Mouse (Mus musculus): ENCODE data around the gene Fhit. TPM values are rescaled to one million over a fixed set of nuclear protein-coding genes. Genes with fewer than 3 reads are reported as not detected.
"Not testable (repeated sequence)": the region's sequence is repeated elsewhere in the genome, so short reads cannot be mapped to it uniquely, and the experiment has no call there.

Fhit gene
- 1 to 10 TPM; 6.1 to 7.7 TPM for total RNA-seq (2021)
- long read RNA-seq, experiment 1, partial matches to known transcripts: 0 of 2 reads
- long read RNA-seq, experiment 1, other reads (novel, unspliced or antisense): 2 of 2 reads
- long read RNA-seq, experiment 2: 0 reads

GRCm38 (mm10) chr14:11161751-11162231 is at the start of gene Fhit:
Fhit (minus strand) TSS chr14:11162035.
- intact Hi-C loops (cut with DNase I): no loop called here
- peak; percentile 93 to 96 for DNase-seq (ENCODE audit: low spot score in 2 of 2)

DNA sequence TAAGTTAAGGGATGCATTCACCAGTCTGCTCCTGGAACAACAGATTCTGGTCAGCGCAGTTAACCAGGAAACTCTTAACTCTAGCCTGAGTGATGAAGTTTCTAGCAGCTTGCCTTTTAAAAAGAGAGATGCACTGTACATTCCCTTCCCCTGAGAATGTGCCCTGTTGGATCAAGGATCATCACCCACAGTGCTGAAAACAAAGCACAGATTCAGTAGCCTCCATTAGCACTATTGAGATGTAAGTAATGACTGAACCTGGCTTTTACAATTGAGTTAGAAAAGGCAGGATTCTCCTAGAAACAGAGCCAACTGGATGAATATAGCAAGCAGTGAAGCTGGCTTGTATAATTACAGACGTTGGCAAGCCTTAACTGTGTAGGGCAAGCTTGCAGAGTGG is 45.0 kb upstream of the Fhit start:
- intact Hi-C loops (cut with DNase I): no loop called here
- no peak for DNase-seq (ENCODE audit: low spot score in 2 of 2)

- DNase-seq (ENCODE audit: low spot score in 2 of 2): peak; percentile 79 to 86
- intact Hi-C loops (cut with DNase I): no loop called here
Measured at GRCm38 (mm10) chr14:11160806-11161450, 907 bp downstream of the Fhit start.

DNA sequence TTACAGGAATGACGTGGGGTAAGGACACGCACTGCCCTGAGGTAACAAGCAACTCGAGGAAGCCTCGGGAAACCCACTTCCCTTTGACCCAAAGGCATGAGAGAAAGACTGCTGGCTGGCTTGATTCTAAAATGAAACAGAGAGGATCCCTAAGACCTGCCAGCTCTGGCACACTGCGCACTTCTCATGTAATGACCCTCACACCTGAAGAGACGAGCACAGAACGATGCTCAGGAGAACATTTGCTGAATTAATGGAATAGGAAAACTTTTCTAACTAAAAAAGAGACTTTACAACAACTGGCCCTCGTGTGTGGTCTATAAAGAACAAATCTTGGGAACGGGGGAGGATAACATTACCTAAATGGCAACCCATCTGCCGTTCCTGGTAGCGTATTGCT is 2.2 kb downstream of the Fhit start:
- peak in 1 of 2 experiments; percentile 6 for DNase-seq (ENCODE audit: low spot score in 2 of 2)
- intact Hi-C loops (cut with DNase I): no loop called here

- intact Hi-C loops (cut with DNase I): no loop called here
- no peak for DNase-seq (ENCODE audit: low spot score in 2 of 2)
Measured at GRCm38 (mm10) chr14:11159021-11159420, 2.8 kb downstream of the Fhit start.

- no peak for DNase-seq (ENCODE audit: low spot score in 2 of 2)
- intact Hi-C loops (cut with DNase I): no loop called here
Measured at GRCm38 (mm10) chr14:11157741-11158140, 4.1 kb downstream of the Fhit start.

DNA sequence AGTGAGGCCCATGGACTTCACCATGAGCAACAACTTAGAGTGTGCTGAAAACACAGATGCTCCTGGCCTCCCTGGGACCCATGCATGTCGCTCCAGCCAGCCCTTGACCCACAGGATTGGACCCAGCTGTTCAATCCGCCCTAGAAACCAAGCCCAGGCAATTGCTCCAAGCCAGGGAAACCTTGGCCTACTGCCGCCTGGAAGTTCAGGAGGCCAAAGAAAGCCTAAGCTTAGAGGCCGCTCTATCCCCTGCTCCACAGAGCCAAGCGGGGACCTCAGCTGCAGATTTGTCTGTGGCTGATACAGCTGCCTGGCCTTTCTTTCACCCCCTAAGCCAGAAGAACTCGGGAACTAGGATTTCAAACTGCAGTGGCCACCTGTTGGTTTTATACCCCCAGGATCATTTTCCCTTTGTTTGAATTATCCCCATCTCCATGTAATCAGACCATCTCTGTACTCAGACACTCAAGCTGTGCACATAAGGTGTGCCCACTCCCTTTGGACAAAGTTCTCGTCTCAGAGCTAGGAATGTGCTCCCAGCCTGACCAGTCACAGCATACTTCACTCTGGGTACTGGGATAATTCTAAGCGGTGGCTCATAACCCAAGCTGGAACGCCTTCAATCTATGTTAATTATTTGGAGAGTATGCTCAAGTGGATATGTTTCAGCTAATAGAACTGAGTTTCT is 10.1 kb downstream of the Fhit start:
- no peak for DNase-seq (ENCODE audit: low spot score in 2 of 2)
- intact Hi-C loops (cut with DNase I): no loop called here

- no peak for DNase-seq (ENCODE audit: low spot score in 2 of 2)
- intact Hi-C loops (cut with DNase I): no loop called here
Measured at GRCm38 (mm10) chr14:11133787-11134735, 27.8 kb downstream of the Fhit start.

GRCm38 (mm10) chr14:11132637-11133474 is 29.0 kb downstream of the Fhit start:
- intact Hi-C loops (cut with DNase I): no loop called here
- DNase-seq (ENCODE audit: low spot score in 2 of 2): no peak

DNA sequence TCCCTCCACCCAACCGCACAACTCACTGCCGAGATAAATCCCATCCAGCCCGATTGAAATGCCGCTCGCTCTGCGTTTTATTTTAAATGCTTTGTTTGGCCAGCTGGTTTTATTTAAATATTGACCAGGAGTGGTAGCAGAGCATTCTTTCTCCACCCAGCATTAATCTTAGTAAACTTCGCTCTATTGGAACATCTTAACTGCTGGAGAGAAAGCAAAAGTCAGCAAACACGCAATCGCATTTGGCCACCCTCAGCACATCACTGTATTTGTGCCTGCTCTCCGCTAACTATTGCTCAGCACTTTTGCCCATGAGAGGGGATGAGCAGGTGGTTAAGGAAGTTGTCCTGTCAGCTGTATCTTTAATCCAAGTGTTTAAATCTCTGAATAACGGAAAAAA is 36.7 kb downstream of the Fhit start:
- no peak for DNase-seq (ENCODE audit: low spot score in 2 of 2)
- intact Hi-C loops (cut with DNase I): no loop called here

DNA sequence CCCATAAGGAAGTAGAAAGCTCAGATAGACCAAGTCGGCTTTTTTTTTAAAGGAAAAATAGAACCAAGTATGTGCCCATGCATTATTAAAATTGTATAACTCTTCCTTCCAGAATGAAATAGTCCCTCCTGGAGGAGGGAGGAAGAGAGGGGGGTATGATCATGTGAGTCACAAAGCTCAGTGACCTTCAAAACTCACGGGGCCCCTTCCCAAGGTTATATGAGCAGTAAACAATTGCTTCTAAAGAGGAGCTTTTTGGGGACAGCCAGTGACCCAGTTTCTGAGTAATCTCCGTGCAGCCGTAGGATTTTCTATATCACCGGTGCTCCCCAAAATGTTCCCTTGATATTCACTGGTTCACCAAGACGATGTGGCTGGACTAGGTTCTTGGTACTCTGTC is 42.8 kb downstream of the Fhit start:
- intact Hi-C loops (cut with DNase I): no loop called here

GRCm38 (mm10) chr14:11085596-11085995 is 76.2 kb downstream of the Fhit start:
- DNase-seq (ENCODE audit: low spot score in 2 of 2): peak in 1 of 2 experiments; percentile 16
- intact Hi-C loops (cut with DNase I): no loop called here

More for the DNA sequence above, 42.8 kb downstream of the Fhit start:
- DNase-seq (ENCODE audit: low spot score in 2 of 2): no peak

- intact Hi-C loops (cut with DNase I): no loop called here
- peak in 1 of 2 experiments; percentile 6 for DNase-seq (ENCODE audit: low spot score in 2 of 2)
Measured at GRCm38 (mm10) chr14:11083946-11084345, 77.9 kb downstream of the Fhit start.

GRCm38 (mm10) chr14:11083462-11083861 is 78.4 kb downstream of the Fhit start:
- peak in 1 of 2 experiments; percentile 12 for DNase-seq (ENCODE audit: low spot score in 2 of 2)
- intact Hi-C loops (cut with DNase I): no loop called here

GRCm38 (mm10) chr14:11063594-11063993 is 98.2 kb downstream of the Fhit start:
- no peak for DNase-seq (ENCODE audit: low spot score in 2 of 2)
- intact Hi-C loops (cut with DNase I): no loop called here

- DNase-seq (ENCODE audit: low spot score in 2 of 2): no peak
- intact Hi-C loops (cut with DNase I): no loop called here
Measured at GRCm38 (mm10) chr14:11060221-11060620, 101.6 kb downstream of the Fhit start.

DNA sequence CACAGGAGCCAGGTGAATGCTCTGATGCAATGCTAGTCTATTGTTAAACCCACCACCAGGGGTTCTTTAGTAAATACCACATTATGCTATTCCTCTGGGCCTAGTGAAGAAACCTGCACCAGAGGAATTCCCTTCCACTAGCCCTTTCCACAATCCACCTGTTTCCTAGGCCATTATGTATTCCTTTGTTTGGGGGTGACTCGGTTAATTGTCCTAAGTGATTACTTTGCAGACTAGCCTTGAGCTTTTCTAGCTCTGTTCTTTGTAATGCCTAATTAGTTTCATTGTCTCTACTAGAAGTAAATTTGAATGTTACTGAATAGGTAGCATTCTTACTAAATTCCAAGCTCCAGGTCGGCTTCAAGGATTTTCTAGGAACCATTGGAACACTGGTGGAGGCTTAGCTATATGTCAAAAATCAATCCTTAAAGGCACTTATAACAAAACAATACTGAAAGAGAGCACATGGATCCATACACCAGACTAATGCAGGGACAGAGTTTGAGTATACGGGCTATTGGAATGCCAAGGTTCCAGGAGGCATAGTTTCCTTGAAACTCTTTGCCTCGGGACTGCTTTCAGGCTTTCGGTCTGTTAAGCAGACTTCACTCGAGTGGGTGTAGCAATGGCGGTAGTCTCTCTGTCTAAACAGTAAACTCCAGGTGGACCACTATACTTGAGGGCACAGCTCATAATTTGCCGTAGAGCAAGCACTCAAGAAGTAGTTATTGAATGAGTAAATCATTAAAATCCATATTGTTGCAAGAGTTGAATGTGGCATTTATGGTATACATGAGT is 122.1 kb downstream of the Fhit start:
- DNase-seq (ENCODE audit: low spot score in 2 of 2); intact Hi-C loops (cut with DNase I): not testable (repeated sequence)

- intact Hi-C loops (cut with DNase I): no loop called here
- no peak for DNase-seq (ENCODE audit: low spot score in 2 of 2)
Measured at GRCm38 (mm10) chr14:11021391-11021790, 140.4 kb downstream of the Fhit start.

All from left cerebral cortex, postnatal 14 days (tissue).